Comparison of ENCODE assay signal across 8 mouse cellular contexts in genomic region chr1:23256630-23257001, GRCm38 (mm10).
DNase-seq lines count a peak whose midpoint lies in the region; ATAC-seq lines count a peak whose summit lies in the region.

No protein-coding gene starts in this region.

- peak; percentile 58 for ATAC-seq in erythroid progenitor cell, adult 5-6 weeks (replicated peaks; ENCODE audit: low FRiP score, poor library complexity, severe bottlenecking)
- peak; percentile 59 for ATAC-seq in heart, embryonic 13.5 days (ENCODE audit: extremely low read depth, insufficient number of reproducible peaks, low FRiP score, low TSS enrichment)
- peak; percentile 55 for ATAC-seq in liver, embryonic 13.5 days (ENCODE audit: low read depth)
- ATAC-seq in neural tube, embryonic 12.5 days (ENCODE audit: low FRiP score, low read depth) = no peak

- H3K27me3 ChIP-seq in heart, embryonic 13.5 days (replicated peaks) = no peaks in the 10 kb centered on the region
- no peaks in the 10 kb centered on the region for H3K27me3 ChIP-seq in liver, embryonic 13.5 days
- H3K27me3 ChIP-seq in neural tube, embryonic 12.5 days (replicated peaks) = no peaks in the 10 kb centered on the region

- peak overlapping the region; percentile 87 for H3K27ac ChIP-seq in brown adipose tissue, adult 24 weeks (replicated peaks; ENCODE audit: low read depth, low read length)
- peak overlapping the region; percentile 97 for H3K27ac ChIP-seq in heart, embryonic 13.5 days (replicated peaks)
- H3K27ac ChIP-seq in liver, embryonic 13.5 days = peak overlapping the region; percentile 90
- H3K27ac ChIP-seq in neural tube, embryonic 12.5 days = peak overlapping the region; percentile 89

- H3K4me3 ChIP-seq in brown adipose tissue, adult 24 weeks (ENCODE audit: insufficient read depth, low read depth, low read length) = peak overlapping the region; percentile 98
- peak overlapping the region; percentile 85 for H3K4me3 ChIP-seq in heart, embryonic 13.5 days
- H3K4me3 ChIP-seq in liver, embryonic 13.5 days (replicated peaks) = peak overlapping the region; percentile 88
- peak overlapping the region; percentile 76 for H3K4me3 ChIP-seq in neural tube, embryonic 12.5 days

- peak overlapping the region; percentile 94 for H3K9ac ChIP-seq in heart, embryonic 13.5 days
- H3K9ac ChIP-seq in liver, embryonic 13.5 days = peak overlapping the region; percentile 92
- peak overlapping the region; percentile 84 for H3K9ac ChIP-seq in neural tube, embryonic 12.5 days

- peak; percentile 33 for DNase-seq in CD4-positive, CD25-positive, alpha-beta regulatory T cell, adult 2 months (ENCODE audit: low read depth, low spot score)
- DNase-seq in kidney, postnatal 10 days = peak; percentile 90
- DNase-seq in liver, embryonic 13.5 days = peak; percentile 71
- peak; percentile 35 for DNase-seq in telencephalon, adult 2 months (ENCODE audit: low read depth, low spot score)

- H3K36me3 ChIP-seq in heart, embryonic 13.5 days = peaks cover 9% of the 10 kb centered on the region
- no peaks in the 10 kb centered on the region for H3K36me3 ChIP-seq in liver, embryonic 13.5 days
- H3K36me3 ChIP-seq in neural tube, embryonic 12.5 days = no peaks in the 10 kb centered on the region

- H3K9me3 ChIP-seq in heart, embryonic 13.5 days = no peaks in the 10 kb centered on the region
- no peaks in the 10 kb centered on the region for H3K9me3 ChIP-seq in liver, embryonic 13.5 days (replicated peaks)
- H3K9me3 ChIP-seq in neural tube, embryonic 12.5 days = no peaks in the 10 kb centered on the region

- peaks cover 8% of the 10 kb centered on the region; the same call in 1 of the 2 replicates for H3K4me1 ChIP-seq in brown adipose tissue, adult 24 weeks (ENCODE audit: control insufficient read depth, insufficient read depth, insufficient read length, low read length)
- H3K4me1 ChIP-seq in heart, embryonic 13.5 days = peaks cover 29% of the 10 kb centered on the region
- peaks cover 27% of the 10 kb centered on the region for H3K4me1 ChIP-seq in liver, embryonic 13.5 days (replicated peaks)
- peaks cover 8% of the 10 kb centered on the region; the same call in 1 of the 2 replicates for H3K4me1 ChIP-seq in neural tube, embryonic 12.5 days

- WGBS in heart, embryonic 13.5 days = under 1% methylated on average over 45 of the region's 45 CpGs
- under 1% methylated on average over 45 of the region's 45 CpGs for WGBS in liver, embryonic 13.5 days (ENCODE audit: insufficient replicate concordance)
- WGBS in neural tube, embryonic 12.5 days = under 1% methylated on average over 45 of the region's 45 CpGs

- peak overlapping the region; percentile 88 for H3K4me2 ChIP-seq in heart, embryonic 13.5 days
- H3K4me2 ChIP-seq in liver, embryonic 13.5 days = peak overlapping the region; percentile 79
- peak overlapping the region; percentile 83 for H3K4me2 ChIP-seq in neural tube, embryonic 12.5 days (replicated peaks)

Comparison
In these comparisons a context has a peak if more than half of its experiments do, and no peak if none do; other contexts are left out.
1. DNase-seq: peak in every context shown above with its lines; median percentile 90 in kidney, postnatal 10 days; 71 in liver, embryonic 13.5 days; 35 in telencephalon, adult 2 months; 33 in CD4-positive, CD25-positive, alpha-beta regulatory T cell, adult 2 months.